Mouse (Mus musculus): ENCODE measurements at regions not wholly inside any gene's neighbourhood (a gene's known extent, or its start where the extent isn't known, plus 50 kb on each side); places are given as distances from the start of the nearest gene placed in this dataset.

DNA sequence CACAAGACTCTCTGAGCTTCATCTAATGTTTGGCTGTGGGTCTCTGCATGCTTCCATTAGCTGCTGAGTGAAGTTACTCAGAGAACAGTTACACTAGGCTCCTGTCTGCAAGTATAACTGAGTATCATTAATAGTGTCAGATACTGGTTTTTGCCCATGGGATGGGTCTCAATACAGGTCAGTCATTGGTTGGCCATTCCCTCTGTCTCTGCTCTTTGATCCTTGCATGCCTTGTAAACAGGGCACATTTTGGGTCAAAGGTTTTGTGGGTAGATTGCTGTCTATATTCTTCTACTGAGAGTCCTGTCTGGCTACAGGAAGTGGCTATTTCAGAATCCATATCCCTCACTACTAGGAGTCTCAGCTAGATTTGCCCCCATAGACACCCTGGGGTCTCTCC, 2864.7 kb upstream of the Lrrc6 start:
- Histone ChIP-seq H3K4me2 (no peak overlapping the region), H3K9ac (no peak overlapping the region), H3K9me3 (replicated peaks) (no peaks in the 10 kb centered on the region), H3K27ac (replicated peaks) (no peak overlapping the region), H3K27me3 (no peaks in the 10 kb centered on the region), H3K4me1 (replicated peaks) (no peaks in the 10 kb centered on the region), H3K4me3 (replicated peaks) (no peak overlapping the region), H3K36me3 (replicated peaks) (no peaks in the 10 kb centered on the region)
- ATAC-seq (ENCODE audit: insufficient read depth), result no peak

DNA sequence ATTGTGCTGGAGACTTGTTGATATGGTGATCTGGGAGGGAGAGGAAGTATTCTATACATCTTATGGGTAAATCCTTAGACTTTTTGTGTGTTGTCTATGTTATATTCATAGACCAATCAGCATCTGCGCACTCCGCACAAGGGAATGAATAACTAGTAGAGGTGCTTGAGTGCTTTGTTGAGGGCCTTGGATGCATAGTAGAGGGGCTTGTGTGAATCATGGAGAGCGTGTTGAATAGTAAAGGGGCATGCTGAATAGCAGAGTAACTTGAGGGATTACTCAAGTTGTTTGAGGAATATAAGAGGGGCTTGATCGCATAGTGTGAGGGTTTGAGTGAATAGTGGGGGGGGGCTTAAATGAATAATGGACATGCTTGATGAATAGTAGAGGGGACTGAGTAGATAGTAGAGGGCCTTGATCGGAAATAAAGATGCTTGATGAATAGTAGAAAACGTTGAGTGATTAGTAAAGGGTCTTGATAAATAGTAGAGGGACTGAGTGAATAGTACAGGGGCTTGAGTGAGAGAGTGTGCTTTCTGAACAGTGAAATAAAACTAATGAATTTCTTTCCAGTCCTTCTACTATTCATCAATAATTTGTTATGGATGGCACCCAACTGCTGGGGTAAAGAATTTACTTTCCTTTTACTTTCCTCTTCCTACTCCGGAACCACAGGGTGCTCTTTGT, 2849.5 kb upstream of the Lrrc6 start:
- ATAC-seq (ENCODE audit: insufficient read depth), result no peak
- no peaks in the 10 kb centered on the region for H3K27me3 ChIP-seq
- no peaks in the 10 kb centered on the region for H3K36me3 ChIP-seq (replicated peaks)
- H3K4me1 ChIP-seq (replicated peaks), result no peaks in the 10 kb centered on the region
- H3K4me3 ChIP-seq (replicated peaks), result no peak overlapping the region
- no peak overlapping the region for H3K27ac ChIP-seq (replicated peaks)
- no peaks in the 10 kb centered on the region for H3K9me3 ChIP-seq (replicated peaks)
- no peak overlapping the region for H3K9ac ChIP-seq
- WGBS (ENCODE audit: insufficient replicate concordance), result 65% methylated on average over 7 of the region's 7 CpGs
- H3K4me2 ChIP-seq, result no peak overlapping the region

DNA sequence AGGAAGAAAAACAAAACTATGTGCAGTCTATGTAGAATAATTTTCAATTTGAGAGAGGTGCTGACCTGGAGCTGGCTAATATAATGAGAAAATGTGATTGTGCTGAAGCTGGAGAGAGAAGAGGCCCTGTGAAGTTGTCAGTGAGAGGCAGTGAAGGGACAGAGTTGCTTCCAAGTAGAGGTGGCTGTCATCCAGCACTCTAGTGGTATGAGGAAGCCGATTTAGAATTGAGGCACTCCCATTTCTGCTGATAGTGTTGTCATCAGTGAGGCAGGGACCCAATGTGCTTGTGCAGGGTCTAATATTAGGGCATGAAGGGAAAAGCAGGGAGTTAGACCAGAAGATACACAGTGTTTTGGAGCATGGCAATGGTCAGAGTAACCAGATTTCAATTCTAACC, 2845.4 kb upstream of the Lrrc6 start:
- Histone ChIP-seq H3K4me1 (replicated peaks) (no peaks in the 10 kb centered on the region), H3K36me3 (replicated peaks) (no peaks in the 10 kb centered on the region), H3K27me3 (no peaks in the 10 kb centered on the region), H3K27ac (replicated peaks) (no peak overlapping the region), H3K9me3 (replicated peaks) (no peaks in the 10 kb centered on the region), H3K4me3 (replicated peaks) (no peak overlapping the region), H3K4me2 (no peak overlapping the region), H3K9ac (no peak overlapping the region)
- 62% methylated on average over 1 of the region's 1 CpGs for WGBS (ENCODE audit: insufficient replicate concordance)
- ATAC-seq (ENCODE audit: insufficient read depth), result no peak

DNA sequence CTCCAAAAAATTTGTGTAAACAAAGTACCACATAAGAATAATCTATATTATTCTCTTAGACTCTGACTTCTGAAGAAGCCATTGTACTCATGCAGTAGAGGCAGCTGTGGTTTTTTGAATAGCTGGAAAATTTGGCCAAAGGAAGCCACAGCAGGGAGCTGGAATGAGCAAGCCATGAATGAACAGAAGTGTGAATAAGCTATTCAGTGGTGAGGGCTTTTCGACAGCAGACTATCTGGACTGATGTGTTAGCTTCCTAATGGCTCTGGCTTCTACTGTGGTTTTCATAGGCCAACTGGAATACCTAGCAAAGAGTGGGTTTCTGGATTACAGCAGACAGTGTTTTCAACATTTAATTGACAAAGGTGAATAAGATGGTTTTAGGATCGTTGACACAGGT, 2842.0 kb upstream of the Lrrc6 start:
- Histone ChIP-seq H3K4me3 (replicated peaks) (no peak overlapping the region), H3K27ac (replicated peaks) (no peak overlapping the region), H3K36me3 (replicated peaks) (no peaks in the 10 kb centered on the region), H3K27me3 (no peaks in the 10 kb centered on the region), H3K9ac (no peak overlapping the region), H3K4me1 (replicated peaks) (no peaks in the 10 kb centered on the region), H3K4me2 (no peak overlapping the region), H3K9me3 (replicated peaks) (no peaks in the 10 kb centered on the region)
- WGBS (ENCODE audit: insufficient replicate concordance), result 41% methylated on average over 2 of the region's 2 CpGs
- no peak for ATAC-seq (ENCODE audit: insufficient read depth)

- Histone ChIP-seq H3K27me3 (no peaks in the 10 kb centered on the region), H3K4me1 (replicated peaks) (no peaks in the 10 kb centered on the region), H3K36me3 (replicated peaks) (no peaks in the 10 kb centered on the region), H3K27ac (replicated peaks) (no peak overlapping the region), H3K4me3 (replicated peaks) (no peak overlapping the region), H3K9ac (no peak overlapping the region), H3K9me3 (replicated peaks) (no peaks in the 10 kb centered on the region), H3K4me2 (no peak overlapping the region)
- ATAC-seq (ENCODE audit: insufficient read depth), result no peak
- 47% methylated on average over 2 of the region's 2 CpGs for WGBS (ENCODE audit: insufficient replicate concordance)
Measured at GRCm38 (mm10) chr15:69336491-69336890, 2835.8 kb upstream of the Lrrc6 start.

DNA sequence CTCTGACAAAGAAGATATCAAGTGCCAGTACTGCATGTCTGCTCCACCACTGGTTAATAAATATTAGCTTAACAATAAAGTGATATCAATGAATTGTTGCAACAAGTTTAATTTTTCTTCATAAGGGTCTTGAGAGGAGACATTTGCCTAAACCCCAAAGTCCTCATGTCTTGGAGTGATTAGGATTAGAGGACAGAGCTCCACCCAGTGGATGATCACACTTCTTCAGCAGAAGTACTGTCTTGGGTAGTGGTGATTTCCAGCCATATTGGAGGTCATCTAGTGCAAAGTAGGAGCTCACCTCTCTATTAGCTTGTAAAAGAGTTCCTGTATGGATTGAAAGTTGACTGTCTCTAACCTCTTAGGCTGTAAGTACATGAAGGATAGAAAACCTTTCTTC, 2825.8 kb upstream of the Lrrc6 start:
- no peak overlapping the region for H3K4me3 ChIP-seq (replicated peaks)
- H3K4me2 ChIP-seq, result no peak overlapping the region
- no peaks in the 10 kb centered on the region for H3K9me3 ChIP-seq (replicated peaks)
- no peak for ATAC-seq (ENCODE audit: insufficient read depth)
- no peaks in the 10 kb centered on the region for H3K4me1 ChIP-seq (replicated peaks)
- H3K27me3 ChIP-seq, result no peaks in the 10 kb centered on the region
- no peak overlapping the region for H3K27ac ChIP-seq (replicated peaks)
- H3K9ac ChIP-seq, result no peak overlapping the region
- H3K36me3 ChIP-seq (replicated peaks), result no peaks in the 10 kb centered on the region

DNA sequence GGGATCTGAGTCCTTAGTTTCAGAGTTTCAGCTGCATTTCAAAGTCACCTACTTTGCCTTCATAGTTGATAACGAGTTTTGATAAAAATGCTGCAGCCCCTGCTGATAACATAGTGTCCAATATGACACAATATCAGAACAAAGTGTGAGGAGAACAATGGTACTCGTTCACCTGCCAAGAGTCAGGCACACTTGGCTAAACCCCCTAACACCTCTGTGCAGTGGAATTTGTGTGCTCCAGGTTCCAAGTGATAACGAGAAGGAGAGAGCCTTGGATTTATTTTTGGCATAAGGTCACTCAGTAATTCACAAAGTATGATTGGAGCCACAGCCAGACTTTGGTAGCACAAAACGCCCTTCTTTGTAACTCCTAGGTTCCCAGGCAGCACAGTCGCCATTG, 2802.4 kb upstream of the Lrrc6 start:
- 45% methylated on average over 5 of the region's 5 CpGs for WGBS (ENCODE audit: insufficient replicate concordance)
- ATAC-seq (ENCODE audit: insufficient read depth), result no peak
- no peaks in the 10 kb centered on the region for H3K4me1 ChIP-seq (replicated peaks)

GRCm38 (mm10) chr15:69291273-69291672, 2790.6 kb upstream of the Lrrc6 start:
- no peaks in the 10 kb centered on the region for H3K36me3 ChIP-seq (replicated peaks)
- no peak overlapping the region for H3K9ac ChIP-seq
- 22% methylated on average over 1 of the region's 1 CpGs for WGBS (ENCODE audit: insufficient replicate concordance)
- H3K27me3 ChIP-seq, result no peaks in the 10 kb centered on the region
- ATAC-seq (ENCODE audit: insufficient read depth), result no peak
- no peaks in the 10 kb centered on the region for H3K9me3 ChIP-seq (replicated peaks)
- no peak overlapping the region for H3K4me2 ChIP-seq
- H3K4me3 ChIP-seq (replicated peaks), result no peak overlapping the region
- no peak overlapping the region for H3K27ac ChIP-seq (replicated peaks)
- no peaks in the 10 kb centered on the region for H3K4me1 ChIP-seq (replicated peaks)

More for the DNA sequence above, 2802.4 kb upstream of the Lrrc6 start:
- Histone ChIP-seq H3K4me3 (replicated peaks) (no peak overlapping the region), H3K27me3 (no peaks in the 10 kb centered on the region), H3K4me2 (no peak overlapping the region), H3K36me3 (replicated peaks) (no peaks in the 10 kb centered on the region), H3K9me3 (replicated peaks) (no peaks in the 10 kb centered on the region), H3K9ac (no peak overlapping the region), H3K27ac (replicated peaks) (no peak overlapping the region)

DNA sequence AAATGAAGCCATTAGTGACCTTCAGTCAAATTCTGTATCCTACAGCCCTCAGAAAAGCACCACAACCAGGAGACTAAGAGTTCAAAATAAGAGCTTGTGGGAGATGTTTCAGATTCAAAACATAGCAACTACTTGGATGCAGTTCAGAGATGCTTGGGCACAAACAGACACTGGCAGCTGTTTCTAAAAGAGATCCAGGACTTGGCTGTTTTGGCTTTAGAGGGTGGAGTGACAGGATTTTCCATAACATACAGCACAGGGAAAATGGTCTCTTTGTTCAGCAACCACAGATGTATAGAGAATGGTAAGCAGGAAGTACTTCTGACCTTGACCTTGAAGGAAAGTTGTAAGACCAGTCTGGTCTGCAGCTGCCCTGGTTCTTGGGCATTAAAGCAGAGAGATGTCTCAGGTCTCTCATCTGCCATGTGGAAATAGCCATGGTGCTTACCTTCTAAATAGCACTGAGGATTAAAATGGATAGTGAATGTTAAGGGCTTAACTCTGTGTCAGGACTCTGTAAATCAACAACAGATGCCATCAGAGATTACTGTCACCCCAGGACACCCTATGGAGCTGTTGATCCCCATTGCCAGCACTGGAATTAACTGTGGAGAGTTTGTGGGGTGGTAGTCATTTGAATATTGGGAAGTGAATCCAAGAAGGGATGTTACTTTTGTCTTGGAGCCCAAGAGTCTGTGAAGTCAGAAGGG, 2775.0 kb upstream of the Lrrc6 start:
- H3K9ac ChIP-seq, result no peak overlapping the region
- no peak overlapping the region for H3K4me3 ChIP-seq (replicated peaks)
- H3K27ac ChIP-seq (replicated peaks), result no peak overlapping the region
- H3K27me3 ChIP-seq, result no peaks in the 10 kb centered on the region
- no peaks in the 10 kb centered on the region for H3K36me3 ChIP-seq (replicated peaks)
- no peaks in the 10 kb centered on the region for H3K9me3 ChIP-seq (replicated peaks)
- no peak overlapping the region for H3K4me2 ChIP-seq
- H3K4me1 ChIP-seq (replicated peaks), result no peaks in the 10 kb centered on the region
- no peak for ATAC-seq (ENCODE audit: insufficient read depth)

GRCm38 (mm10) chr15:69274225-69274766, 2773.6 kb upstream of the Lrrc6 start:
- no peaks in the 10 kb centered on the region for H3K27me3 ChIP-seq
- no peak overlapping the region for H3K4me2 ChIP-seq
- no peak for ATAC-seq (ENCODE audit: insufficient read depth)
- H3K9ac ChIP-seq, result no peak overlapping the region
- no peak overlapping the region for H3K27ac ChIP-seq (replicated peaks)
- no peaks in the 10 kb centered on the region for H3K36me3 ChIP-seq (replicated peaks)
- H3K4me1 ChIP-seq (replicated peaks), result no peaks in the 10 kb centered on the region
- H3K4me3 ChIP-seq (replicated peaks), result no peak overlapping the region
- 64% methylated on average over 8 of the region's 8 CpGs for WGBS (ENCODE audit: insufficient replicate concordance)
- H3K9me3 ChIP-seq (replicated peaks), result no peaks in the 10 kb centered on the region

DNA sequence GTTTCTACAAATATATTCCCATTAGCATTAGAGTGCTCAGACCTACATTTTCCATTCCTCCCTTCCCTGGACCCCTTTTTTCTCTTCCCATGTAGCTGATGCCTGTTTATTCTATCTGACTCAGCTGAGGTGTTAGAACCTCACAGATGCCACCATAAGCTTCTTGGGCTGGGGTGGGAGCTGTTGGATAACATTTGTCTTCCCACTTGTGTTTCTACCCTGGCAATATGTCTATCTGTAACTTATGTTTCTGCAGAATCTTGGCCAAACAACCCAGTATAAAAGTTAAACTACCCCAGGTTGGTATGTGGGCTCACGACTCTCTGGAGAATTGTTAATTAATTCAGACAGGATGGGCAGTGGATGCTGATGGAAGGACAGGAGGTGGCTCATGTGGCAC, 2772.8 kb upstream of the Lrrc6 start:
- ATAC-seq (ENCODE audit: insufficient read depth), result no peak
- H3K4me1 ChIP-seq (replicated peaks), result no peaks in the 10 kb centered on the region
- no peak overlapping the region for H3K27ac ChIP-seq (replicated peaks)
- H3K27me3 ChIP-seq, result no peaks in the 10 kb centered on the region
- H3K4me3 ChIP-seq (replicated peaks), result no peak overlapping the region
- H3K36me3 ChIP-seq (replicated peaks), result no peaks in the 10 kb centered on the region
- H3K9me3 ChIP-seq (replicated peaks), result no peaks in the 10 kb centered on the region
- H3K4me2 ChIP-seq, result no peak overlapping the region
- no peak overlapping the region for H3K9ac ChIP-seq
- WGBS (ENCODE audit: insufficient replicate concordance), result 42% methylated on average over 1 of the region's 1 CpGs

DNA sequence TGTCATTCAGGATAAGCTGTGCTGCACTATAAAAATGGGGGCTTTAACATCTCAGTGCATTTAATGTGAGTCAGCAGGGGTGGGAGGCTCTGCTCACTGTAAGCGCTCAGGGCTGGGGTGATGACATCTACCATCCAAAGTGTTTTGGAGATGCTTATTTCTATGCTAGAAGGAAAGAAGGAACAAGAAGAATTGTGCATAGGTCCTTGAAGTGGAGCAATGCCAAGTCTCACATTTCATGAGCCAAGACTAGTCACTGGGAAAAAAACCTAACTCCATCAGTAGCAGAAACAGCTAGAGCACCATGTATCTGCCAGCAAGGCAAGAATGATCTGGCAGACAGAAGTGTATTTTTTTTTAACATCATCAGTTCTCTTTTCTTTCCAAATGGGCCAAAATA, 2761.2 kb upstream of the Lrrc6 start:
- Histone ChIP-seq H3K4me1 (replicated peaks) (no peaks in the 10 kb centered on the region), H3K9me3 (replicated peaks) (no peaks in the 10 kb centered on the region), H3K9ac (no peak overlapping the region), H3K36me3 (replicated peaks) (no peaks in the 10 kb centered on the region), H3K4me2 (no peak overlapping the region), H3K27ac (replicated peaks) (no peak overlapping the region), H3K4me3 (replicated peaks) (no peak overlapping the region), H3K27me3 (no peaks in the 10 kb centered on the region)
- WGBS (ENCODE audit: insufficient replicate concordance), result 73% methylated on average over 1 of the region's 1 CpGs
- ATAC-seq (ENCODE audit: insufficient read depth), result no peak

Data from liver, embryonic 15.5 days (tissue).